Mouse (Mus musculus) spleen, adult 10 weeks (tissue): Measurements from ENCODE around the gene Olfr504. TPM values are rescaled to one million over a fixed set of nuclear protein-coding genes. Genes with fewer than 3 reads are reported as not detected.

Experiments
- polyA plus RNA-seq: library from polyadenylated mRNA; stranded (reverse); fragments of 350-450 nt; fragmentation: Illumina TruSeq; extraction: RNeasy Lipid Tissue Mini Kit (QIAGEN cat#74804); gene quantifications from one replicate; pipeline ENCODE4 v1.2.3, GENCODE M21; 2015; ENCODE audit warnings: low replicate concordance; ENCODE audit not compliant: insufficient read depth

Olfr504 gene
- polyA plus RNA-seq, result not detected

DNA sequence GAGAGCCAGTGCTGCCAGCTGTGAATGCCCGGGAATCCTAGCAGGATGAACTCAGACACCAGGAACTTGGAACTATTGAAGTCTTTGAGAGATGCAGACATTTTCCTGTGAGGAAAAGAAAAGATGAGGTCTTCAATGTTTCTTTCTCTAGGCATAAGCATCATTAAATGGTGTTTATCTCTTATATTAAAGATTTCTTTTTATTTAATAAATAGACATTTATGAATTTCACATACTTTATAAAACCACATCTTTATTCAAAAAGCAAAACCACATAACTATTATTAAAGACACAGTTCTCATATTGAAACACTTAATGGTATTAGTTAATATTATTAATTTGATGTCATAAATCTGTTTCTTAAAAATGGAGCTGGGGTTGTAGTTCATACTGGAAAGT lies at the start of gene Olfr504:
Olfr504 (minus strand) TSS at position 101 of the 400 bp plus-strand sequence.

DNA sequence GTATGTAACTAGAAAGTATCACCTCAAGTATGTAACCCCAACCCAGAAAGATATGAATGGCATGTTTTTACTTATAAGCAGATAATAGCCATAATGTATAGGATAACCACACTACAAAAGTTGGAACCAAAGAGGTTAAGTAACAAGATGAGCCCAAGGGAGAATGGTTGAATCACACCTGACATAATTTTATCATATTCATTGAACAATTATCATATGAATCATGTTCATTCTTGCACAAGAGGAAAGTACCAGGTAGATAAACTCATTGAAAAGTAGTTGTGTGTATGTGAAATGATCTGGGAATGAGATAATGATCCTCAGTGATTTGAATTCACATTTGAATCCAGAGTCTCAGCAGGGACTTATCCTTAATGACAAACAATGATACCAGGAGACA lies 44.9 kb upstream of the Olfr504 start, which contains the start of gene Olfr506:
Olfr506 (plus strand) TSS at position 301 of the 400 bp plus-strand sequence.

DNA sequence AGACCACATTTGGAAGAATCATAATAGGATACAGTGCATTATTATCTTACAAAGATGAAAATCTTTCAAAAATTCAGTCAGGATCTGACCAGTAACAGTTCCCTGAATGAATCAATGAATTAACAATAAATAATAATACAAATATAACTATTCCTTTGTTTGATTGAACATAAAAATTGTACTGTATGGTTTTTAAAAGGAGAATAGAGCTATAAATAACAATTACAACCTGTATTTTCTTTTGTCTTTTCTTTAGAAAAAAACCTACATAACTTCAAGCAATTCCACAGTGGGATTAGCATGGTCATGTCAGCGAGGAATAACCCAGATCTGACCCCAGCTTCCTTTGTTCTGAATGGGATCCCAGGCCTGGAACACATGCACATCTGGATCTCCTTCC lies 21.4 kb downstream of the Olfr504 start, which contains the start of gene Olfr503:
Olfr503 (plus strand) TSS at position 301 of the 400 bp plus-strand sequence.

DNA sequence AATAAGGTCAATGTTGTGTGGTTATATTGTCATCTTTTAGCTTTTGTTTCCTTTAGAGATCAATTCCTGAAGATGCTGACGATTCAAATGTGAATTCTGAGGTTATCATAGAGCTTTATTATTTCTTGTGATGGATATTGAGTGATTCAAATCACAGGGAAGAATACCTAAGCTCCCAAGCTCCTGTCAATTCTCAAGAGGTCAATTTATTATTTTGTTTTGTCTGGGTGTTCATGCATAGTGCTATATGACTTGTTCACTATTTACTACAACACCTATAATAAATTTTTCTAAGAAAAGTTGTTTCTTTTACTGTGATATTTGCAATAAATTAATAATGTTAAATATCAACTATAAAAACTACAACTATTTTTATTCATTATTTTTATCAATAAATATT lies 40.6 kb downstream of the Olfr504 start, which contains the start of gene Olfr502:
Olfr502 (minus strand) TSS at position 101 of the 400 bp plus-strand sequence.

Other genes starting within 250 kb of the Olfr504 start
- gene Olfr492, start 242.1 kb downstream of the Olfr504 start, polyA plus RNA-seq, result not detected
- gene Olfr493, start 218.8 kb downstream of the Olfr504 start, polyA plus RNA-seq, result not detected
- not detected for gene Olfr494, start 200.5 kb downstream of the Olfr504 start, polyA plus RNA-seq
- gene Olfr495, start 172.6 kb downstream of the Olfr504 start, polyA plus RNA-seq, result not detected
- gene Olfr497, start 145.4 kb downstream of the Olfr504 start, polyA plus RNA-seq, result not detected
- not detected for gene Olfr498, start 100.5 kb downstream of the Olfr504 start, polyA plus RNA-seq
- not detected for gene Olfr502, start 40.7 kb downstream of the Olfr504 start, polyA plus RNA-seq
- not detected for gene Olfr503, start 21.3 kb downstream of the Olfr504 start, polyA plus RNA-seq
- gene Olfr506, start 45.0 kb upstream of the Olfr504 start, polyA plus RNA-seq, result not detected
- not detected for gene Olfr507, start 56.0 kb upstream of the Olfr504 start, polyA plus RNA-seq
- not detected for gene Olfr508, start 64.2 kb upstream of the Olfr504 start, polyA plus RNA-seq
- gene Olfr509, start 86.1 kb upstream of the Olfr504 start, polyA plus RNA-seq, result not detected
- not detected for gene Olfr510, start 100.6 kb upstream of the Olfr504 start, polyA plus RNA-seq
- not detected for gene Olfr512, start 147.5 kb upstream of the Olfr504 start, polyA plus RNA-seq
- not detected for gene Olfr513, start 185.2 kb upstream of the Olfr504 start, polyA plus RNA-seq